Mouse (Mus musculus) stomach, embryonic 16.5 days (tissue): ENCODE measurements around the gene Col27a1. TPM values are rescaled to one million over a fixed set of nuclear protein-coding genes. Genes with fewer than 3 reads are reported as not detected.

ENCODE experiments used
- ATAC-seq: fragments of 200-750 bp; cut with Nextera tagmentation; 2 replicates; pipeline ENCODE4 v1.8.0; 2017; ENCODE audit warnings: moderate number of reproducible peaks, moderate TSS enrichment; ENCODE audit not compliant: insufficient read depth, low FRiP score
- H3K27ac ChIP-seq: fragments of 300-500 bp; sonication (generic); 2 replicates; pipeline ENCODE4 v1.5.1; 2014; ENCODE audit warnings: low read length
- H3K27me3 ChIP-seq: fragments of 300-500 bp; sonication (generic); 2 replicates; pipeline ENCODE4 v1.6.1; 2014; ENCODE audit warnings: low read length, control low read depth, mixed read lengths; ENCODE audit not compliant: control insufficient read depth, insufficient read depth
- H3K36me3 ChIP-seq: fragments of 300-500 bp; sonication (generic); 2 replicates; pipeline ENCODE4 v1.6.1; 2014; ENCODE audit warnings: low read length; ENCODE audit not compliant: control insufficient read depth, insufficient read depth
- H3K4me1 ChIP-seq: fragments of 300-500 bp; sonication (generic); 2 replicates; pipeline ENCODE4 v1.6.1; 2014; ENCODE audit warnings: low read length, control low read depth, mixed read lengths; ENCODE audit not compliant: control insufficient read depth, insufficient read depth
- H3K4me2 ChIP-seq: fragments of 300-500 bp; sonication (generic); 2 replicates; pipeline ENCODE4 v1.6.1; 2014; ENCODE audit warnings: low read depth, low read length, mixed read lengths
- H3K4me3 ChIP-seq: fragments of 300-500 bp; sonication (generic); replicated peaks from 2 replicates; pipeline ENCODE4 v1.5.1; 2014; ENCODE audit warnings: mild to moderate bottlenecking, low read length
- H3K9ac ChIP-seq: fragments of 300-500 bp; sonication (generic); 2 replicates; pipeline ENCODE4 v1.6.1; 2014; ENCODE audit warnings: low read length
- H3K9me3 ChIP-seq: fragments of 300-500 bp; sonication (generic); replicated peaks from 2 replicates; pipeline ENCODE4 v1.6.1; 2016; ENCODE audit warnings: low read length, control low read depth; ENCODE audit not compliant: control insufficient read depth
- WGBS: fragments of 180-500 bp; shearing (Covaris S2); extraction: QIAGEN DNeasy Blood & Tissue Kit; methylation state at CpG from one replicate; pipeline ENCODE4 v1.1.7; 2014; 5-methylcytosine and 5-hydroxymethylcytosine counted together
- polyA plus RNA-seq: library from polyadenylated mRNA; unstranded; fragments of >200 nt; fragmentation: Nextera tagmentation; extraction: Ambion mirVana; gene quantifications from 2 replicates; pipeline ENCODE4 v1.2.1, GENCODE M21; 2015

Gene Col27a1
- 13.3 and 15.0 TPM in 2 replicates for polyA plus RNA-seq

- peak; percentile 56 for ATAC-seq
- H3K4me1 ChIP-seq: peaks cover 27% of the 10 kb centered on the region
- H3K9me3 ChIP-seq: no peaks in the 10 kb centered on the region
- under 1% methylated on average over 61 of the region's 61 CpGs for WGBS
- peak within 1 kb of the TSS; percentile 8; the same call in 1 of the 2 replicates for H3K27ac ChIP-seq
- 0 out of 2 replicates have a peak, but pooled peaks cover 5% of the 10 kb centered on the region for H3K27me3 ChIP-seq
- H3K9ac ChIP-seq: peak within 1 kb of the TSS; percentile 93
- peak within 1 kb of the TSS; percentile 93 for H3K4me2 ChIP-seq
- peak within 1 kb of the TSS; percentile 78 for H3K4me3 ChIP-seq
- H3K36me3 ChIP-seq: no peaks in the 10 kb centered on the region
Observed at GRCm38 (mm10) chr4:63213907-63214621, at the start of gene Col27a1. Gene Col27a1 (plus strand): TSS chr4:63214004.

DNA sequence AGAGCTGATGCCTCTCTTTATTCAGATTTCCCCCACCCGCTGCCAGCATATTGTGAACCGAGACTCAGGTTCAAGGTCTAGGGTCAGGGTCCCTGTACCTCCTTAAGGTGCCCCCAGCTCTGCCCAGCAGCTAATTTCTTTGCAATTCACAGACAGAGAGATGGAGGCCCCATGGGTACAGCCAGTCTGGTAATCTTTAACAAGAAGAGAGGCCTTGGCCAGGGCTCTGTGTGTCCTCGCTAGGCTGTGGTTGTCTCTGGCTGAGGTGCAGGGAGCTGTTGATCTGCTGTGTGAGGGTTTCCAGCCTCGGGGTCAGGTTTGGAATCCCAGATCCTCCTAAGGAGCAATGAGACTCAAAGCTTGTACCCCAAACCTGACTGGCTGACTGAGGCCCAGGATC, 48.2 kb upstream of the Col27a1 start:
- no peak overlapping the region for H3K4me3 ChIP-seq
- no peaks in the 10 kb centered on the region for H3K36me3 ChIP-seq
- H3K27me3 ChIP-seq: no peaks in the 10 kb centered on the region
- no peak overlapping the region for H3K9ac ChIP-seq
- no peak for ATAC-seq
- no peaks in the 10 kb centered on the region for H3K9me3 ChIP-seq
- no peak overlapping the region for H3K4me2 ChIP-seq
- H3K27ac ChIP-seq: no peak overlapping the region
- H3K4me1 ChIP-seq: no peaks in the 10 kb centered on the region
- 79% methylated on average over 4 of the region's 4 CpGs for WGBS

DNA sequence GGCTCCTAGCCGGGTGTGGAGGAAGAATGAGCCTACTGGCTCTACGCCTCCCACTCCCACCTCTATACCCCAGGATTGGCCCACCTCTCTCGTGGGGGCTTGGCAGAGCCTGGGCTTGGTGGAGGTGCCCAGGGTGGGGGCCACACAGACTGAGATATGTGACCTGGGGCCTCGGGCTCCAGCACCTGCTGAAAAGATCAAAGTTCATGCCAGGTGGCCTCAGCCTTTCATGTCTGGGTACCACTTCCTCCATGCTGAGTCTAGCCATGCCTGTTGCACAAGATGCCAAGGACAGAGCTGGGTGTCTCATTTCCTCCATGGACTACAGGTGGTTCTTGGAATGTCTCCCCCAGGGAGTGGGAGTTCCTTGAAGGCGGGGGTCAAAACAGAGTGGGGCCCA, 47.5 kb upstream of the Col27a1 start:
- no peak overlapping the region for H3K27ac ChIP-seq

DNA sequence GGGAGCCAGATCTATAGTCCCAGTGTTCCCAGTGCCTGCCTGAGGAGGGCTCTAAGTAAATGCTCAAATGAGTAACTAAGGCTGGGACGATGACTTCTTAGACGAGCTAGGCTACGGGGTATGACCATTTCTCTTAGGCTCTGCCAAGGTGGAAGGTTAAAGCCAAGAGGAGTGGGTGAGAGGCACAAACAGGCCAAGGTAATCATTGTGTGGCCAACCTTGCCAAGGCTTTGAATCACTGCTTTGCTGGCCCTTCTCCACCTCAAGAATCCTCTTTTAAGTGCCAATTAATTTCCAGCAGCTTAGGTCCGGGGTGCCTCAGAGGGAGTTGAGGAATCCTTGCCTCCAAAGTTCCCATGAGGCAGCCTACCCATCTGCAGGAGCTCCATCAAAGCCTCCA, 43.7 kb upstream of the Col27a1 start:
- no peak overlapping the region for H3K9ac ChIP-seq
- H3K27ac ChIP-seq: no peak overlapping the region
- whole genome bisulfite sequencing: 88% methylated on average over 4 of the region's 4 CpGs
- 0 out of 2 replicates have a peak, but pooled peaks cover 6% of the 10 kb centered on the region for H3K27me3 ChIP-seq
- H3K4me1 ChIP-seq: no peaks in the 10 kb centered on the region
- H3K4me3 ChIP-seq: no peak overlapping the region
- peak overlapping the region; percentile 41; the same call in 1 of the 2 replicates for H3K4me2 ChIP-seq
- H3K9me3 ChIP-seq: no peaks in the 10 kb centered on the region
- ATAC-seq: no peak
- H3K36me3 ChIP-seq: no peaks in the 10 kb centered on the region

More for the DNA sequence above, 47.5 kb upstream of the Col27a1 start:
- H3K4me2 ChIP-seq: no peak overlapping the region
- no peaks in the 10 kb centered on the region for H3K36me3 ChIP-seq
- H3K4me3 ChIP-seq: no peak overlapping the region
- no peaks in the 10 kb centered on the region for H3K4me1 ChIP-seq
- no peaks in the 10 kb centered on the region for H3K9me3 ChIP-seq
- WGBS: 81% methylated on average over 5 of the region's 5 CpGs
- no peak overlapping the region for H3K9ac ChIP-seq
- 0 out of 2 replicates have a peak, but pooled peaks cover under 1% of the 10 kb centered on the region for H3K27me3 ChIP-seq
- ATAC-seq: peak; percentile 5; the same call in 1 of the 2 replicates

- H3K4me2 ChIP-seq: peak overlapping the region; percentile 41
- H3K9me3 ChIP-seq: no peaks in the 10 kb centered on the region
- peak overlapping the region; percentile 54 for H3K9ac ChIP-seq
- 0 out of 2 replicates have a peak, but pooled peaks have one; percentile 1 for ATAC-seq
- H3K36me3 ChIP-seq: no peaks in the 10 kb centered on the region
- H3K4me1 ChIP-seq: no peaks in the 10 kb centered on the region
- H3K4me3 ChIP-seq: peak overlapping the region; percentile 40
- peak overlapping the region; percentile 74 for H3K27ac ChIP-seq
- WGBS: 38% methylated on average over 24 of the region's 24 CpGs
- 0 out of 2 replicates have a peak, but pooled peaks cover 6% of the 10 kb centered on the region for H3K27me3 ChIP-seq
Observed at GRCm38 (mm10) chr4:63171122-63171521, 42.7 kb upstream of the Col27a1 start.

- H3K4me1 ChIP-seq: no peaks in the 10 kb centered on the region
- H3K4me3 ChIP-seq: peak within 1 kb of the TSS; percentile 40
- WGBS: 54% methylated on average over 4 of the region's 4 CpGs
- peak within 1 kb of the TSS; percentile 41 for H3K4me2 ChIP-seq
- H3K36me3 ChIP-seq: no peaks in the 10 kb centered on the region
- peak within 1 kb of the TSS; percentile 75 for H3K27ac ChIP-seq
- H3K9me3 ChIP-seq: no peaks in the 10 kb centered on the region
- peak within 1 kb of the TSS; percentile 54 for H3K9ac ChIP-seq
- H3K27me3 ChIP-seq: 0 out of 2 replicates have a peak, but pooled peaks cover 6% of the 10 kb centered on the region
- peak; percentile 94 for ATAC-seq
Observed at GRCm38 (mm10) chr4:63171969-63172685, 41.7 kb upstream of the Col27a1 start, which contains the start of gene Kif12. Gene Kif12 (minus strand): TSS chr4:63172131.

DNA sequence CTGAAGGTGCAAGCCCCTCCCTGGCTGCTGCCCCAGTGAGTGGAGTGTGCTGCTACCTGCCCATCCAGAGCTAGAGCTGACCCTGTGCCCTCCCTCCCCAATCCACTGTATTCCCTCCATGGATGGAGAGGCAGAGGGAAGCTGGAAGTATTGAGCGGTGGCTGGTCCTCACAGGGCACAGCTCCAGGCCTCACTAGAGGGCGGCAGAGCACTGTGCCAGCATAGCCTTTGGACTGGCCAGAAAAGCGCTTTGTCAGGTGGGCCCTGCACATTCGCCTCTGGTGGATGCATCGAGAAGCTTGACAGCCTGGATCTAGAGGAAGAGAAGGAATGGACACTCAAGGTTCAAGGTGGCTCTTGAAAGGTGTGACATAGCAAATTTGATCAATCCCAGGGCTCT, 32.2 kb upstream of the Col27a1 start:
- no peak overlapping the region for H3K9ac ChIP-seq
- WGBS: 9% methylated on average over 5 of the region's 5 CpGs
- H3K4me2 ChIP-seq: no peak overlapping the region
- no peaks in the 10 kb centered on the region for H3K36me3 ChIP-seq
- no peaks in the 10 kb centered on the region for H3K27me3 ChIP-seq
- no peak overlapping the region for H3K4me3 ChIP-seq
- H3K4me1 ChIP-seq: 0 out of 2 replicates have a peak, but pooled peaks cover 7% of the 10 kb centered on the region
- H3K27ac ChIP-seq: no peak overlapping the region
- ATAC-seq: peak; percentile 68
- H3K9me3 ChIP-seq: no peaks in the 10 kb centered on the region

GRCm38 (mm10) chr4:63186281-63186870, 27.4 kb upstream of the Col27a1 start:
- H3K27ac ChIP-seq: peak overlapping the region; percentile 76
- peak; percentile 91 for ATAC-seq
- WGBS: 37% methylated on average over 21 of the region's 21 CpGs
- no peaks in the 10 kb centered on the region for H3K36me3 ChIP-seq
- no peaks in the 10 kb centered on the region for H3K27me3 ChIP-seq
- H3K9me3 ChIP-seq: no peaks in the 10 kb centered on the region
- no peak overlapping the region for H3K4me3 ChIP-seq
- no peak overlapping the region for H3K4me2 ChIP-seq
- H3K9ac ChIP-seq: no peak overlapping the region
- H3K4me1 ChIP-seq: 0 out of 2 replicates have a peak, but pooled peaks cover 10% of the 10 kb centered on the region
